Mouse (Mus musculus) limb, embryonic 11.5 days (tissue): ENCODE measurements around the gene Trim39. TPM values are rescaled to one million over a fixed set of nuclear protein-coding genes. Genes with fewer than 3 reads are reported as not detected.
"Not testable (repeated sequence)": the region's sequence is repeated elsewhere in the genome, so short reads cannot be mapped to it uniquely, and the experiment has no call there.

Experiments used
- ATAC-seq: fragments of 200-750 bp; cut with Nextera tagmentation; 2 replicates; pipeline ENCODE4 v1.8.0; 2017; ENCODE audit warnings: low read depth; ENCODE audit not compliant: insufficient number of reproducible peaks, low FRiP score, low TSS enrichment
- DNase-seq: peaks from one replicate; pipeline ENCODE4 v3.0.0-alpha.2; 2015; ENCODE audit warnings: low spot score
- H3K27ac ChIP-seq: fragments of 300-500 bp; sonication (generic); replicated peaks from 2 replicates; pipeline ENCODE4 v1.5.1; 2014; ENCODE audit warnings: low read depth, mild to moderate bottlenecking, low read length
- H3K27me3 ChIP-seq: fragments of 300-500 bp; sonication (generic); 2 replicates; pipeline ENCODE4 v1.6.1; 2014; ENCODE audit warnings: mild to moderate bottlenecking, low read length, mixed read lengths; ENCODE audit not compliant: control insufficient read depth, insufficient read depth
- H3K36me3 ChIP-seq: fragments of 300-500 bp; sonication (generic); 2 replicates; pipeline ENCODE4 v1.6.1; 2014; ENCODE audit warnings: mild to moderate bottlenecking, low read length, moderate library complexity, mixed read lengths; ENCODE audit not compliant: control insufficient read depth, insufficient read depth
- H3K4me1 ChIP-seq: fragments of 300-500 bp; sonication (generic); 2 replicates; pipeline ENCODE4 v1.6.1; 2014; ENCODE audit warnings: low read length, mixed read lengths; ENCODE audit not compliant: control insufficient read depth, insufficient read depth
- H3K4me2 ChIP-seq: fragments of 300-500 bp; sonication (generic); 2 replicates; pipeline ENCODE4 v1.6.1; 2014; ENCODE audit warnings: low read depth, mild to moderate bottlenecking, moderate library complexity; ENCODE audit not compliant: severe bottlenecking
- H3K4me3 ChIP-seq: fragments of 300-500 bp; sonication (generic); 2 replicates; pipeline ENCODE4 v1.5.1; 2014; ENCODE audit warnings: low read depth, low read length
- H3K9ac ChIP-seq: fragments of 300-500 bp; sonication (generic); 2 replicates; pipeline ENCODE4 v1.6.1; 2014; ENCODE audit warnings: mild to moderate bottlenecking, low read length
- H3K9me3 ChIP-seq: fragments of 300-500 bp; sonication (generic); 2 replicates; pipeline ENCODE4 v1.6.1; 2016; ENCODE audit warnings: low read length; ENCODE audit not compliant: control insufficient read depth
- WGBS: fragments of 180-500 bp; shearing (Covaris S2); extraction: QIAGEN DNeasy Blood & Tissue Kit; methylation state at CpG from one replicate; pipeline ENCODE4 v1.1.7; 2014; 5-methylcytosine and 5-hydroxymethylcytosine counted together
- polyA plus RNA-seq: library from polyadenylated mRNA; unstranded; fragments of >200 nt; fragmentation: Nextera tagmentation; extraction: Ambion mirVana; gene quantifications from 2 replicates; pipeline ENCODE4 v1.2.1, GENCODE M21; 2014

The Trim39 gene
- polyA plus RNA-seq, 1 experiment from 2014 or later, result 17.9 TPM

DNA sequence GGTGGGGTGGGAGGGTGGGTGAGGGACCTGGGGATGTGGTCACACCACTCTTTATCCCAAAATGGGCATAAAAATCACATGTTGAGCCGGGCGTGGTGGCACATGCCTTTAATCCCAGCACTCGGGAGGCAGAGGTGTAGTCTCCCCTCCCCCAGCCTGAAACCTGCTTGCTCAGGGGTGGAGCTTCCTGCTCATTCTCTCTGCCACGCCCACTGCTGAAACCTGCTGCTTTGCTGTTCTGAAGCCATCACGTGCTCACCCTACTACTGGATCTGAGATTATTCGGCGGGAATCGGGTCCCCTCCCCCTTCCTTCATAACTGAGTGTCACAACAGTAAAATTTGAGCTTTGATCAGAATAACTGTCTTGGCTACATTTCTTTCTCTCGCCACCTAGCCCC lies 36.7 kb downstream of the Trim39 start:
- H3K27ac ChIP-seq, H3K9me3 ChIP-seq, H3K4me2 ChIP-seq, DNase-seq, ATAC-seq, H3K9ac ChIP-seq, H3K4me3 ChIP-seq, H3K36me3 ChIP-seq, H3K4me1 ChIP-seq: not testable (repeated sequence)
- H3K27me3 ChIP-seq, result peaks cover 24% of the 10 kb centered on the region
- 19% methylated on average over 8 of the region's 9 CpGs for WGBS

DNA sequence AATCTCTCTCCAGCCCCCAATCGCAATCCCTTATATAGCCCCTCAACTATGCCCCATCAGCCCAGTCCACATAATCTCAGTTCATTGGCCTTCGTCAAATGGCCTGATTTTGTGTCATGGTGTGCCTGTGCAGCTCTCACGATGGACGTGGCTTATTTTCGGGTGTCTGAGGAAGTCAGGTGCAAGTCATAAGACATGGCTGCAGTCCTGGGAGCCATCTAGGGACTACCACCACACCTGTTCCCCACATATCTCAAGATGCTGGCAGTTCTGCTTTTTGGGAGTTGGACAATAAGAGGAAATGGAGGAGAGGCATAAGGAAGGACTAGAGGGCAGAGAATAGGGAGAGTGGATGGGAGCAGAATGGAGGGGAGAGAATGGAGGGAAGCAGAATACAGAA lies 38.5 kb downstream of the Trim39 start:
- DNase-seq (no peak), ATAC-seq (no peak)
- H3K27ac ChIP-seq, result no peak overlapping the region
- H3K9me3 ChIP-seq, result no peaks in the 10 kb centered on the region
- H3K27me3 ChIP-seq, result peaks cover 37% of the 10 kb centered on the region
- WGBS, result 75% methylated on average over 5 of the region's 5 CpGs
- no peak overlapping the region for H3K4me3 ChIP-seq
- no peak overlapping the region for H3K4me2 ChIP-seq
- H3K9ac ChIP-seq, result no peak overlapping the region
- H3K4me1 ChIP-seq, result peaks cover 4% of the 10 kb centered on the region; the same call in 1 of the 2 replicates
- H3K36me3 ChIP-seq, result no peaks in the 10 kb centered on the region

DNA sequence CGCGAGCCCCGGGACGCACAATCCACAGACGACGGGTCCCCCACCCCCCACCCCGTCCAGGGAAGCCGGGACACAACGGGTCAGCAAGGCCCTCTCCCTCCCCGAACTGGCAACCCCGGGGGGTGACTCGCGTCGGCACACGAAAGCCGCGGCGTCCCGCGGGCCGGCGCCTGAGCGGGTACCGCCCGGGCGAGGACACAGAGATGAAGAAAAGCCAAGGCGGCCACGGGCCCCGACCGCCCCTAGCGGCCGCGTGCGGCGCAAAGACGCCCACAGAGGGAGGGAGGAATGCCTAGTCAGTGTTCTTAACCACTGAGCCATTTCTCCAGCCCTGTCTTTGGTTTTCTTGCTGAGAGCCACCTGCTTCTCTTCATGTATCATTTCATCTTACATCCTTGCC lies 40.7 kb downstream of the Trim39 start:
- no peak overlapping the region for H3K9ac ChIP-seq
- WGBS, result 5% methylated on average over 36 of the region's 36 CpGs

DNA sequence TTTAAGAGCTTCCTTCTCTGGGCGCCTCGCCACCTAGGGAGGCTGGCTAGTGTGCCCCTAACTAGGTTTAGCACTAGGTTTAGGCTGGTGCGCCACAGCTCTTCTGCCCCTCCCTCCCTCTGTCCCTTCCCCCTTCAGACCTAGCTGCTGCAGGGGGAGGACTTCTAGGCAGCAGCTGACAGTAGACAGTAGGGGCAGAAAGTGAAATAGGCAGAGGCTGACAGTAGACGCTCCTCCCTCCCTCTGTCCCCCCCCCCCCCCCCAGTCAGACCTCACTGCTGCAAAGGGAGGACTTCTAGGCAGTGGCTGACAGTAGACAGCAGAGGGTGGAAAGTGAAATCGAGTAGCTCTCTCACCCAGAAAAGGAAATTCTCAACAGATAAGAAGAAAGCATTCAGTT lies 43.0 kb downstream of the Trim39 start:
- H3K4me3 ChIP-seq, result no peak overlapping the region
- H3K27ac ChIP-seq, result no peak overlapping the region
- ATAC-seq (no peak), DNase-seq (no peak)
- H3K36me3 ChIP-seq, result no peaks in the 10 kb centered on the region
- peaks cover 42% of the 10 kb centered on the region for H3K27me3 ChIP-seq
- no peaks in the 10 kb centered on the region for H3K4me1 ChIP-seq
- H3K9ac ChIP-seq, result no peak overlapping the region
- H3K9me3 ChIP-seq, result no peaks in the 10 kb centered on the region
- H3K4me2 ChIP-seq, result no peak overlapping the region
- WGBS, result 6% methylated on average over 5 of the region's 5 CpGs

More for the DNA sequence above, 40.7 kb downstream of the Trim39 start:
- ATAC-seq (no peak), DNase-seq (peak; percentile 100)
- Histone ChIP-seq H3K36me3 (no peaks in the 10 kb centered on the region), H3K9me3 (no peaks in the 10 kb centered on the region), H3K27me3 (peaks cover 31% of the 10 kb centered on the region), H3K4me1 (no peaks in the 10 kb centered on the region), H3K4me2 (no peak overlapping the region), H3K4me3 (no peak overlapping the region), H3K27ac (no peak overlapping the region)

DNA sequence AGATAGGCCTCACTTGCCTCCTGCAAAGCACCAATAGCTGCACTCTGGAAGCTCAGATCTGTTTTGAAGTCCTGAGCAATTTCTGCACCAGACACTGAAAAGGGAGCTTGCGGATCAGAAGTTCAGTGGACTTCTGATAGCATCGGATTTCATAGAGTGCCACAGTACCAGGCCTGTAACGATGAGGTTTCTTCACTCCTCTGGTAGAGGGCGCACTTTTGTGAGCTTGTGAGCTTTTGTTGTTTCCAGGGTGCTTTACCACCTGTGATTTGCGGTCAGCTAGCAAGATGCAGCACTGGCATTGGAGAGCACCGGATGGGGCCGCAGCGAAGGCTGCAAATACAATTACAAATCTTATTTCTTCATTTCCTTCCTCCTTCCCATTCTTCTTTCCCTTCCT lies 45.1 kb downstream of the Trim39 start:
- DNase-seq (peak; percentile 25), ATAC-seq (no peak)
- no peak overlapping the region for H3K4me2 ChIP-seq
- no peaks in the 10 kb centered on the region for H3K36me3 ChIP-seq
- H3K27me3 ChIP-seq, result peaks cover 43% of the 10 kb centered on the region
- H3K9me3 ChIP-seq, result no peaks in the 10 kb centered on the region
- H3K4me3 ChIP-seq, result no peak overlapping the region
- 20% methylated on average over 8 of the region's 8 CpGs for WGBS
- no peak overlapping the region for H3K27ac ChIP-seq
- no peaks in the 10 kb centered on the region for H3K4me1 ChIP-seq
- no peak overlapping the region for H3K9ac ChIP-seq

DNA sequence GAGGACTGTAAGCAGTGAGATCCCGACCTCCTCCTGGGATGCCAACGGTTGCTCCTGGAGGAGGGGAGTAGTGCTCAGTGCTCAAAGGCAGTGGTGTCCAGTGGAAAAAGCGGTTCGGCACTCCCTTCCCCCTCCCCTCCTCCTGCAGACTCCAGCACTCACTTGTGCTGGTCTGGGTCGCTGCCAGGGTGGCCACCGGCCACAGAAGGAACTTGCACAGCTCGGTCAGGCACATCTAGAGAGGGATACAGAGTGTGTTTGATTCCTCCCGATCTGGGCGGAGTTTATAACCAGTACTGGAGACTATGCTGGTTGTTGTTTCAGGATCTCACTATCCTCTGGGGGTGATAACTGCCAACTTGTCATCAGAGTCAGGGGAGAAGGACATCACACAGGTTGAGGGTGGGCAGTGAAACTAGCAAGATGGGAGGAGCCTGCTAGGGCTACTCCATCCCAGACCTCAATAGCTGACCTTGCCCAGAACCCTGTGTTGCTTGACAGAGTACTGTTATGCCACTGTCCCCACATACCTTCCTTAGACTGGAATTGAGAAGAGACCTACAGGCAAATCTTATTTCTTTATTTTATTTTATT lies 46.7 kb downstream of the Trim39 start:
- Histone ChIP-seq H3K27me3 (peaks cover 47% of the 10 kb centered on the region), H3K4me2 (no peak overlapping the region), H3K4me1 (no peaks in the 10 kb centered on the region), H3K9me3 (no peaks in the 10 kb centered on the region), H3K9ac (no peak overlapping the region), H3K4me3 (no peak overlapping the region), H3K36me3 (no peaks in the 10 kb centered on the region), H3K27ac (no peak overlapping the region)
- ATAC-seq (no peak), DNase-seq (no peak)
- WGBS, result 7% methylated on average over 9 of the region's 9 CpGs

DNA sequence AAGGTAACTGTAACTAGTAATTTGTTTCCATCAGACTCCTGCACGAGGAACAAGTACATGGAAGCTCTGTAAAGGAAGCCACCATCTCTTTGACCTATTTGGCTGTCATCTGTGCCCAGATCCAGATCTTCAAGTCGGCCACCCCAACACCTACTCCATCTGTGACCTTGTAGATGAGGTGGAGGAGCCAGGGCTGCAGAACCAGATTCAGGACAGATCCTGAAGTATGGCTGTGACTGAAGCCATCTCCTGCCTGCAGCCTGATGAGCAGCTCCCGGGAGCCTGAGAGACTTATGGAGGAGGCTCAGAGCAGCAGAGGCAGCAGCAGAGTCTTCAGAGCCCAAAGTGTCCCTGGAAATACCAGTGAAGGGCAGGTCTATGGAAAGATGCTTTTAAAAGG lies 47.6 kb downstream of the Trim39 start:
- Histone ChIP-seq H3K9me3 (no peaks in the 10 kb centered on the region), H3K9ac (no peak overlapping the region), H3K27ac (no peak overlapping the region), H3K4me2 (no peak overlapping the region), H3K27me3 (peaks cover 40% of the 10 kb centered on the region), H3K4me1 (no peaks in the 10 kb centered on the region), H3K36me3 (no peaks in the 10 kb centered on the region), H3K4me3 (no peak overlapping the region)
- ATAC-seq (no peak), DNase-seq (no peak)
- WGBS, result 52% methylated on average over 3 of the region's 3 CpGs

DNA sequence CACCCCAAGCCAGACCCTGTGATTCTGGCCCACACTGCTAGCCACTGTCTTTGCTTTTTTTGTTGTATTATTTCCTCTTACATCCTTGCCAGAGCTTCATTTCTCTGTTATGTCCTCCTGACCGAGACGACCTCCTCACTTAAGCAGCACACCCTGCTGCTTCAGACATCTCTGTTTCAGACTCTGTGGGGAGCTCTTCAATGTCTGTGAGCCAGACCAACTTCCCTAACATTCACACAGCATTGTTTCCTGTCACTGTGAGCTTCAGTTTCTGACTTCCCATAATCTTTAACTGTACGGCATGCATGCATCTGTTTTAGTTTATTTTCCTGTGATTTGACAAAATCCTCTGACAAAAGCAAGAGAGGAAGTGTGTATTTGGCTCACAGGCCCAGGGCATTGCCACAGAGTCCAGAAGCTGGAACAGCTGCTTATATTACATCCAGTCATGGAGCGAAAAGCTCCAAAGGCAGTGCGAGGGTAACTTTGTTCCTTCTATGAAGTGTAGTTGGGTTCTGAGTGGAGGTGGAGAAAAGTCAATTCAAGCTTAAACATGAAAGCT lies 53.4 kb downstream of the Trim39 start:
- DNase-seq (no peak), ATAC-seq (no peak)
- WGBS, result 59% methylated on average over 5 of the region's 5 CpGs
- Histone ChIP-seq H3K4me1 (no peaks in the 10 kb centered on the region), H3K4me3 (no peak overlapping the region), H3K9me3 (no peaks in the 10 kb centered on the region), H3K27ac (no peak overlapping the region), H3K27me3 (peaks cover 50% of the 10 kb centered on the region), H3K4me2 (no peak overlapping the region), H3K36me3 (no peaks in the 10 kb centered on the region), H3K9ac (no peak overlapping the region)

DNA sequence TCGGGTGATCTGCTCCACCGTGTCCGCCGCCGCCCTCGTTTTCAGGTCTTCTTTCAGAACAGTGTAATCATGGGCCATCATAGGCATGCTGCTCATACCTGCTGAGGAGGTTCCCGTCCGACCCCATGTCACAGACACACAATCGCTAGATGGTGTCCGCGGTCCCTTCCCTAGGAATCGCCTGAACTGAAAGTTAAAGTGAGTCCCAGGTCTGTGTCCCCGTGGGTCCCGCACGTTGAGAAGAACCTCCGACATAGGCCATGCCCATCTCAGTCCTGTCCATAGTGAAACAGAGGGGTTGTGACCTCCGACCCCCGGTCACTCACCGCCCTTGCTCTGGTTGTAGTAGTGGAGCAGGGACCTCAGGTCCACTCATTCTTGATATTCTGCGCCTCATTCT lies 56.5 kb downstream of the Trim39 start:
- Histone ChIP-seq H3K9me3 (no peaks in the 10 kb centered on the region), H3K4me1 (no peaks in the 10 kb centered on the region), H3K27ac (no peak overlapping the region), H3K27me3 (peaks cover 45% of the 10 kb centered on the region), H3K36me3 (no peaks in the 10 kb centered on the region), H3K4me3 (no peak overlapping the region), H3K4me2 (no peak overlapping the region), H3K9ac (no peak overlapping the region)
- 4% methylated on average over 20 of the region's 20 CpGs for WGBS
- ATAC-seq (no peak), DNase-seq (peak; percentile 22)
